Mouse (Mus musculus) fat pad, adult 2 months (tissue): ENCODE measurements around the gene Prkd1.
"Not testable (repeated sequence)": the region's sequence is repeated elsewhere in the genome, so short reads cannot be mapped to it uniquely, and the experiment has no call there.

Experiments used
- DNase-seq: peaks from one replicate; pipeline ENCODE4 v3.0.0-alpha.2; 2011; ENCODE audit warnings: low read depth, low spot score; ENCODE audit errors: extremely low read depth

The Prkd1 gene

DNA sequence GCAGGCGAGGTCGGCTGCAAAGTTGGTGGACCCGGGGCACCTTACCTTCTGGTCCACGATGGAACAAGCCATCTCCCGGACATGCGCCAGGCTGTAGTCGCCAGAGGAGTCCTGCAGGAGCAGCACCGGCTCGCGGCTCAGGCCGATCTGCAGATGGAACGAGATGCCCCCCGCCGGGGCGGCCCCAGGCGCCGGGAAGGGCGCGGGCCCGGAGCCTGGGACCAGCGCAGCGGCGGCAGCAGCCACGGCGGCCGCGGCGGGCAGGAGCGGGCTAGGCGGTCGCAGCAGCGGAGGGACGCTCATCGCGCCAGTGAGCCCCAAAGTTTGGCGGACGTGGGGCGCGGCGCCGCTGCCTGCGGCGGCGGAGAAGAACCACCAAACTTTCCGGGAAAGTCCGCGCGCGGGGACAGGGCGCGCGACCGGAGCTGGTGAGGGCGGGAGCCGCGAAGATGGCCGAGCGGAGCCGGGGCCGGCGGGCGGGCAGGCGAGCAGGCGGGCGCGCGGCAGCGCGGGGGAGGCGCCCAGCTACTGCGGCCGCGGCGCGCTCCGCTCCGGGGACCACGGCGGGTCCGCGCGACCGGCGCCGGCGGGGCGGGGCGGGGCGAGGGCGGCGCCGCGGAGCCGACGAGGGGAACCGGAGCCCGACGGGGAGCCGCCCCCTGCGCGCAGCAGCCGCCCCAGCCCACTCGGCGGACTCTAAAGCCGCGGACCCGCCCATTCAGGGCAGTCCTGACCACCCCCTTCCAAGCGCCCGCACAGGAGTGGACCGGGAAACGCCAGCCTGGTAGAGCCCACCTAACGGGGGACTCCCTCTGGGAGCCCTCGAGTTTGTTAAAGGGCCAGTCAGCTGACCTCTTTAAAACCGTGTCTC, at the start of gene Prkd1:
Gene Prkd1, minus strand, starts transcription at position 428 of the 871 bp plus-strand sequence.
- no peak for DNase-seq

DNA sequence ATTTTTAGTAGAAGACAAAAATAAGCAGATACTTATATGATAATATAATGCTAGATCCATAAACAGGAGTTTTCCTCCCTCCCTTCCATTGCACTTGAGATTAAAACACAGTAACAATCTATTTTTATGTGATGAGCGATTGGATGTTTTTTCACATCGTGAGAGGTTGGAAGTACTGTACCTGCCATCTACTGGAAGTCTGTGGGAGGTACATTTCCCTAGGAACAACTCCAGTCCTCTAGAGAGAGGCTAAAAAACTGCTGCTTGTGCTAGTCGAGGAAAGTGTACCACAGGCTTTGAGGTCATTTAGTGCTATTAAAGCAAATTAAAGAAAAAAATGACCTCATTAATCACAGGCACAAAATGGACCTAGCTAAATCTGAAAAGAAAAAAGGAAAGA, 48.6 kb upstream of the Prkd1 start:
- DNase-seq, result no peak

DNA sequence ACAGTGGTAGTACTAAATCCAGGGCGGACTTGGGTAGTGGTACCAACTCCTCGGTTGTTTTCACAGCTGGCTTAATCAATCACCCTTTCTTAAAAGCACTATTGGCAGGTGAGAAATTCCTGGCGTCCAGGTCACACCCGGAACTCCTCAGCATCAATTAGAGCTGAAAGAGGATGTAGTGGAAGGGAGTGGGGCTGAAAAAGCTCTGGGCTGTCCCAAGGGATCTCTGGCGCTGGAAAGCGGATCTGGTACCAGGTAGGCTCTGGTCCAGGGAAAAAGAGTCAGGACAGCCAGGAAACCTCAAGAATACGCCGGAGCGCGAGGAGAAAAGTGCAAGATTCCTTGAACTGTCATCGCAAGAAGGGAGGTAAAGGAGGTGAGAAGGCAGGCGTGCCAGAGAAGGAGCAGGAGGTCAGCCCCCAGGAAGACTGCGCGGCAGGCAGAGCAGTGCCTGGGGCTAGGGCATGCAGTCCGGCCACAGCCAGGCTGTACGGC, 675 bp downstream of the Prkd1 start:
- no peak for DNase-seq

DNA sequence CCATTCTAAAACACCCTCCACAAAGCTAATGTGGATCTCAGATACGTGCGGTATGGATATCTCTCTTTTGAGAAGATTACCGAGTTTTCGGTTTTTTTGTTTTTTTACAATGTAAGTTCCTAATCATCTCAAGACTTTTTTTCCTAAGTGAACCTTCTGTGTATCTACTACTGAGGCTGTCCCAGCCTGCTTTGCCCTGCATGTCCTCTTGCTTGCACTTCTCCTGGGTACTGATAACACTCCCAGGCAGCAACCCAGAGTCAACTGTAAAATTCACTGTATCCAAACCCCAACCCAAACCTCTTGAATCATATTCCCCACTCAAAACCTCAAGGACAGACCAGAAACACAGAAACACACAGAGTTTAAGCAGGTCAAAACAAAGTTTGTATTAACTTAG, 2.0 kb downstream of the Prkd1 start:
- DNase-seq, result no peak

DNA sequence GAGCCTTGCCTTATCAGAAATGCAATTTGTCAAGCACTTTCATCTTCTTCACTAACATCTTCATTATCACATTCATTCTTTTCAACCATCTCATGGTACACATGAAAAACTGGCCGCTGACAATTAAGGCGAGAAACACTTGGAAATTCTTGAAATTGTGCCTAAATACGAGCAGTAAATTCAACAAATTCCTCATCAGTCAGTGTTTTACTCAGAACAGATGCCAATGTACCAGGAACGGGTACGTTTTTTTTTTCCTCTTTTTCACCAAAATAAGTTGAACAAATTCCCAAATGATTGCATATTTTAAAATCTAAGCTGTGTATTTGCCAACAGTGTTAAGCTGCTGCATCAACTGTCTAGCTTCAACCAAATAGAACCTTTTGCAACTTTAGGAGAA, 6.2 kb downstream of the Prkd1 start:
- no peak for DNase-seq

DNA sequence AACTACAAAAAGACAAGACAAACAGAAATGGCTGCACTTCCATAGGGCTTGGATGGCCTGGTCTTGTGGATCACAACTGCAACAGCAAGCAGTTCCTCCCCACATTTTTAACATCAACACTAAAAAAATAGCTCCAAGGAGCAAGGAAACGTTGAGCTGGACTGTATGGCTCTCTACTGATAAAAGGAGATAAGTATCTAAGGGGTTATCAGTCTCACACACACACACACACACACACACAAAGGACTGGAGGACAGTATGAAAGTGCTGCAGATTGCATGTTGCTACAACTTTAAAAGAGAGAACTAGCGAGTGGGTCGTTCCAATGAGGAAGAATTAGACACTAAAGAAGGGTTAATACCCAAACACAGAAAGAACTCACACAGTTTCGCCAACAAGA, 8.7 kb downstream of the Prkd1 start:
- no peak for DNase-seq

DNA sequence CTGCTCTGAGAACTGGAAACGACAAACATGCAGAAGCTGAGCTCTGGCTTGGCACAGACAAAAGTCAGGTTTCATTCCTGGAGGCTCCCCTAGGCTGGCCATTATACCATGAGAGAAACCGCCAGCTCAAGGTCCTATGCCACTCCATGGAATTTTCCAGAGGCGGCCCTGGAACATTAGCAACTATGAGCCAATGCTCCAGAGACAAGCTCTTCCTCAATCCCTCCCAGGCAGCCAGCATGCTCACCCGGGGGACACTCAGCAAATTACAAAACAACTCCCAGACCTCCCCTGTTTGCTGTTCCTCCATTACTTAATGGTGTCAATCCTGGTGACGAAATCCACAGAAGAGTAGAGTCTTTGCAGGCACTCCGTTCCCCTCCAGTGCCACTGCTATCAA, 14.5 kb downstream of the Prkd1 start:
- DNase-seq, result no peak

DNA sequence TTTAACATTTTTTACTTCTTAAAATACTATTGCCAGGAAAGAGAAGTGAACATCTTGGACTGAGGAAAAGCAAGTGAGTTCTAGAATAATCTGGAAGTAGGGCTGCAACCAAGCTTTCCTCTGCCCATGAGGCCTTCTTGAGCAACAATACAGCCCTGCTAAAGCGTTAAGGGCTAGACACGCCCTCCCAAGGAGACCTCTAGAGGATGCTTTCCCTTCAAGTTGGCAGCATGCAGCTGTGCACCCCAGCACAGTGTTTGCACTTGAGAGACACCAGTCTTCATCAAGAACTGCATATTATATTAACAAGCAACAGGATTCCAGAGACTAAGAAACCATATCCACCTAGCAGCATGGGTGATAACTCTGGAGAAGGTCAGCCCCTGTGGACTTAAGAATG, 22.8 kb downstream of the Prkd1 start:
- not testable (repeated sequence) for DNase-seq

DNA sequence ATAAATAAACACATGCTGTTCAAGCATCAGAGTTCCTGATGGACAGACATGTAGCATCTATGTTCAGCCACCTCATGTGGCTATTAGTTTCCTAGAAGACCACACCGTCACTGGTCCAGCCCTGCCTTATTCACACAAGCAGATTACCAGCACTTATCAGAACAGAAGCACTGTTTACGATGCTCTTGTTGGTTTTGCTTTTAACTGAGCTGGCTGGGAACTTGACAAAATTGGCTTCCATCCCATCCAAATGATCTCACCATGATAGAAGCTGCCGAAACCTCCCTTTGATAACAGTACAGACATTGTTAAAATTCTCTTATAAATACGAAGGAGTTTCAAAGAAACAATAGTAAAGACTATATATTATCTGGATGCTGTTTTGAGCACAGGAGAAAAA, 24.7 kb downstream of the Prkd1 start:
- DNase-seq, result no peak

DNA sequence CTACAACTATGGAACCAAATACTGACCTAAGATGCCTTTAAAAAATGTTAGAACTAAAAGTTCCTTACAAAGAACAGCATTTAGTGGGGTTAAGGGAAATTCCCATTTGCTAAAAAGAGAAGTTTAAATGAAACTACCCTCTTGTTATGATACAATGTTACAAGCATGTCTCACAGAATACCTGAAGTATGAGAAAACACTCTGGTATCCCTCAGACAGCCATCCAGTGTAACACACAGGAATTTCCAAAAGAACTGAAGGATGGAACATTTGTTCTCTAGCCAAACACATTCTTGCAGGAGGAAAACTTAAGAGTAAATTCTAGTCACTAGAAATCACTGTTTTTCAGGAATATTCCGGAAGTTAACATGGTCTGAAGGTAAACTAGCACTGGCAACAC, 33.0 kb downstream of the Prkd1 start:
- no peak for DNase-seq

DNA sequence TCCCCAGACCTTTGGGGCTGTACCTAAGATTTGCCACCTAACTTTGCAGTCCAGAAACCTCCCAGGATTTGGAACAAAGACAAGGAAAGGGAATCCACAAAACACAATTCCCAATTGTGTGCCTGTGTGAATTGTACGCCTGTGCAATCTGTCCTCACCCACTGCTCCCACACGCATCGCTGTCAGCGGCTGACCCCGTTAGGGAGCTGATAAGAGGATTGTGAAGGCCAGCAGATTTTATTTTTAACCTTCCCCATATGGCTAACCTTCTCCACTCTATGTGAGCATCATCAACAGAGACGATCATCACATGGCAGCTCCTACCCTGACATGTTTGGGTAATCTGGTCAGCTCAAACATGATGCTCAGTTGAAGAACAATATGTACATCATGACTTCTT, 34.6 kb downstream of the Prkd1 start:
- no peak for DNase-seq

DNA sequence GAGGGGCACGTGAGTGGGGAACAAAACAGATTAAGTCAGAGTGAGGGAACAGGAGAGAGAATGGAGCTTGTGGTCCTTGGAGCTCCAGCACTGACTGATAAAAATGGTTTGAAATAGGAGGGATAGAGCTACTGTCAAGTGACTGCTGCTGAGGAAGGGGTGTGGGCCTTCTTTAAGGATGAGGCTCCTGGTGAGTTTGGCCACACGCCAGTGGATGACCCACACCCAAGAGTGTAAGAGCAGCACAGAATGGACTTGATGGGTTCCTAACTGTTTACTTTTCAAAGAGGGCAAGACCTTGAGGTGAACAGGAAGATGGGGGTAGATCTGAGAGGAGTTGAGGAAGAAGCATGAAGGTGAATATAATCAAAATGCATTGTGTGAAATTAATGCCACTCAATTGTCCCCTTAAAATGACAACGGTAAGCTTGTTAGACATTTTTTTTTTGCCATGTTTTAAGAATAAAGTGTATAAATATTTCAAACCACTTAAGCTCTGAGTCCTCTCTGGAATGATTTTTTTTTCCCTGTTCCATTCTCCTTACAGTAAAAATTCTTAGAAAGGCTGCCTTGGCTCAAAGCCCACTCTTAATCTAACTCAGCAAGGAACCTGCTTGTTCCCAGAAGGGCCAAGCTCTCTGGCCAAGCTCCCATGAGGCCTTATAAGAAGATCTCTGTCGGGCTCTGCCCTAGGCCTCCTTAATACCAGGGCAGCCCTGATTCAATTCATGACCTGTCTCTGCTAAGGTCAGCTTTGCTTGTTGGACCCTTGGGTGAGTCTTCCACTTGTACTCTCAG, 42.0 kb downstream of the Prkd1 start:
- no peak for DNase-seq

DNA sequence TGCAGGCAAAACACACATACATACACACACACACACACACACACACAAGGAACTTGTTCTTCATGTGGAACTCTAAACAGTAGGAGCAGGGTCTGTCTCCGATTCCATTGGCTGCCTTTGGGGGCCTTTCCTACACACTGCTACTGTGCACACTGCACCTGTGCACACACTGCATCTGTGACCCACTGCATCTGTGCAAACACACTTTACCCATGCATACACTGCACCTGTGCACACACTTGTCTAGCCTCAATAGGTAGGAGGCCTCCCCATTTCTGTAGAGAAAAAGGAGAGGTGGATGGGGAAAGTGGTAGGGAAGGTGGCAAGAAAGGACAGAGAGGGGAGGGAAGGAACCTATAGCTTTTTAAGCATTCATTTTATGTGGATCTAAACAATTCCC, 49.5 kb downstream of the Prkd1 start:
- DNase-seq, result no peak

DNA sequence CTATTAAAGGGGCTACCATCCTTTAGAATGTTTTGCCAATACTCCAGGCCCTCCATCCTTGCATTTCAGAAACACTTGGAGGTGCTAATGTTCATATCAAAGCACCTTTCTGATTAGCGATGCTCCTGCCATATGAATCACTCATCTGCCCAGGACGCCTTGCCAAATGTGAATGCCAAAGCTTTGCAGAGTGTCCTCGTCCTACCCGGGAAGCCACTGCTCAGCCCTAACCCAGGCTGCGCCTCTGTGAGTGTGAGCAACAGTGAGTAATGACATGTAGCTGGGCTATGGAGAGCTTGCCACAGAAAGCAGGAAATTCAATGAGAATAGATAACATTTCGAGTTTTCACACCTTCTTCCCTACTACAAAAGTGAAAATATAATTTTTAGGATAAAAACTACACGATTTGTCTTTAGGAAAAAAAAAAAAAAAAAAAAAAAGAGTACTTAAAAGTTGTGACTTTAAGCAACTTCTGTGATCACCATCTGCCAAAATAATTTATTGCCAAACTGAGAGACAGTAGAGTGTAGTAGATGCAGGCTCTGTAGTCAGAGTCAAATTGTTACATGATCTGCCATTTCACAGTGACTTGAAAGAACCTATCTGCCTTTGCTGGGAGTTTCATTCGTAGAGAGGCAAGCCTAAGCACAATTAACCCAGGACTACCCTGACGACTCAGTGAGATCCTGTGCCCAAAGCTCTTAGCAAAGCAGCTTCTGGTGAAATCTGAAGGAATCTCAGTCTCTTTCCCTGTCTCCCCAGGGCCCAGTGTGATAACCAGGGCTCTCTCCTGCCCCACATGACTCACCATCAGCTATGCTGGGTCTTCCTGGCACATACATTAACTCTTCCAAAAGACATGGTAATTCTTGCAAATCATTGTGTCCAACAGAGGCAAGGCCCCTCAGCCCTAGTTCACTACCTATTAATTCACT, 50.6 kb downstream of the Prkd1 start:
- no peak for DNase-seq

DNA sequence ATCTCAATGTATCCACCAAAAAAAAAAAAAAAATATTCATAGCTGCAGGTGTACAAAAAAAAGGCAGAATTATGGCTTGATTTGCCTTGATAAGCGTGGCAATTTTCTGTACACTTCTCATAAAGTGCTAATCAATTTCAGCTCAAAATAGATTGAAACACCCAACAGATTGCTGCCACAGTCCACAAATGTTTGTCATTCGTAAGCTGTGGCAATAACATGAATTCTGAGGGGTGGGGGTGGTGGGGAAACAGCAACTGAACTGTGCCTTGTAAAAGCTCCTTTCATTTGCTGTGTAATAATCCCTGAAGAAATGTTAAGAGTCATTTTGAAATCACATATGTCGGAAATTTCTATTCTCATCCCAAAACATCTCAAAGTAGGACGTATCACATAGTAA, 51.4 kb downstream of the Prkd1 start:
- no peak for DNase-seq

DNA sequence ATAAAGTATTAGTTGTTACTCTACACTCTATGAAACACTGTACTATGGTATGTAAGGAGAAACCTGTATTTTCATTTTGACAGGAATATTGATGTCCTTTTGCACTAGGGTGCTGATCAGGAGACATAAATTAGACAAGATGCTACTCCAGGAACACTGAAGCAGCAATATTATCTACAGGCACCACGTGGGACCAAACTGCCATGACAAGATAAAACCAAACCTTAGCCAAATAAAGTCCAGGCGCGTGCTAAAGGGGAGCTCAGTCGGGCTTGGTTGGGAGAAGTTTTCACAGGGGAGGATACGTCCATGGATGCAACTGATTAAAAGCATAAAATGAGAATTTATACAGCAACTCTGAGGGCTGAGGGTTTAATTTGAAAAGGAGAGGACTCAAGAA, 53.1 kb downstream of the Prkd1 start:
- no peak for DNase-seq

DNA sequence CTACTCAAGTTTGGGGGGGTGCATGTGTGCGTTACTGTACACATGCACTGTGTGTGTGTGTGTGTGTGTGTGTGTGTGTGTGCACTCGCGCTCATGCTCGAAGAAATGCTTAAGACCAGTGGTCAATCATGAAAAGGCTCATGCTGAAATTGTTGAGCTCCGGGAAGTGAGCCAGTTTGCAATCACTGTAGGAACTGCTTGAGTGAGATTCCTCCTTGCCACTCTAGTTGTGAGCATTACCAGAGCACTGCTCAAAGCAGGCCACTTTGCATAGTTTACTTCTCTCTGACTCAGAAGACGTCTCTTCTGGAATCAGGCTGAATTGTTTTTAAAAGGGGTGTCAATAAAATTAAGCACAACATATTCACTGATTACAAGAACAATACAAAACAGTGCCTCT, 54.4 kb downstream of the Prkd1 start:
- no peak for DNase-seq

DNA sequence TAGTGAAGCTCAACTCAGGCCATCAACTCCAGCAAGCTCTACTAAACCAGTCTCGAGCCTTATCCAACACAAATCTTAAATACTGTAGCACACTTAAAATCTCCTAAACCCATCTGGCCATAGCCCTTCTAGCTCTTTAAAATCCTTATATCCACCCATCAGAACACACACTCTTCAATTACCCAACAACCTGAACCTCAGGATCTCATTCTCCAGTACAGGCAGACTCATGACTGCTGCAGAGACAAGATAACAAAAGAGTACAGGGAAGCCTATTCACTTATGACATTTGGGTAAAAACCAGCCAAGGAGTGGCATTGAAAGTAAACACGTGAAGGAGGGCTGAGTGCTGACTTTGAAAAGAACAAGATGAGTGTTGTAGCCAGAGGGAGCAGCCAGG, 55.4 kb downstream of the Prkd1 start:
- no peak for DNase-seq

DNA sequence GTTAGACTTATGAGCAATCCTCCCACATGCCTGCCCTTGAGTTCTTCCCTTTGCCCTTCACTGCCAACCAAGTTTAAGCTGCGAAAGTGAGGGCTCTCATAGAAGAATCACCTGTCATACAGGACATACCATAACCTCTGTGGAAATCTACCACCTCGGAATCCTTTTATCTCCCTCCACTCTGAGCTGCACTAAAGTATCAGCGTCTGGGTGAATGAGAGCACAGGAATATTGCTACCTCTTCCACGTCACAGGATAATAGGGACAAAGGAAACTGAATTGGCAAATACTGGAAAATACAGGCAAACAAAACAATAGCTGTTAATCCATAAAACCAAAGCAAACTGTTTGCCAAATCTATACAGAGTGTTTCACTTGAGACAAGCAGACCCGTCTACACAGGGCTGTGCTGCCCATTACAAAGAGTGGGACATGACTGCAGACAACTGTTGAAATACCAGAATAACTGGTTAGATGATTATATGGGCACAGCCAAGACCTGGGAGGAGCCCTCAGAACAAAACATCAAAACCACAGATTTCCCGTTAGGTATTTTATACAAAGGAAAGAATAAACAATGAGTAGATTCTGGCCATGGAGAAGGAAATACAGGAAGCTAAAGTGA, 60.6 kb downstream of the Prkd1 start:
- no peak for DNase-seq

DNA sequence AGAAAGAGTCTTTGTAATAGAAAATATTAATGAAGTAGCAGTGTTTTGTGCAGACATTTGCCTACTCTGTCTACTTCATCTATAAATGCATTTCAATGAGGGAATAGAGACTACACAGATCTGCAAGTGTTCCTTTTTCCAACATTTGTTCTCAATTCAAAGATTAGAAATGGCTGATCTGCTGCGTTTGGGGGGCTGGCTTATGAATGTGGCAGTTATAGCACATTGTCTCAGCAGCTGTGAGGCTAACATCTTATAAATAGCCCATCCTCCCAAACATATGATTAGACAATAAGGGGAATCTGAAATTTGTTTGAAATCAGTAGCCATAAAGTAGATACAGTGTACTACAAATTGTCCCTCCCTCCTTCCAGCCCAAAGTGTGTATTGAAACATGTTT, 83.7 kb downstream of the Prkd1 start:
- DNase-seq, result no peak

DNA sequence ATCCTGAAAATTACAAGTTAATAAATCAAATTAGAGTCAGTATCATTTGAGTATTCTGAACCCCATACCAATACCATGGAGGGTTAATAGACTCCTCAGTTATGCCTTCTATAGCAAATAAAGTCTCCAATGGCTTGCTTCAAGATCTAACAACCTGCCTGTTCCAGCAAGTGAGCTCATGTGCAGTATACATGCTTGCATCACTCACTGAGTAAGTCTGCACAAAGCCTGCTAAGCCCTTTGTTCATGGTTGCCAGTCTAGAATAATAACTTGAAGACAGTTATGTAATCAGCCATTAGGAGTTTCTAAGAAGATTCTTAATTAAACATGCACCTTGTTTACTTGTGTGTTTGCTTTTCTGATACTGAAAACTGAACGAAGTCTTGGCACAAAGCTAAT, 88.4 kb downstream of the Prkd1 start:
- peak; percentile 68 for DNase-seq
